Mouse (Mus musculus) liver, adult 2 months (tissue): ENCODE results near the gene Tmem156.

Source experiments
- CTCF ChIP-seq: fragments of 200-500 bp; IDR thresholded peaks from 2 replicates; pipeline ENCODE4 v1.5.1; 2011; ENCODE audit warnings: low read depth, low read length, control low read depth
- POLR2A ChIP-seq: fragments of 200-500 bp; IDR thresholded peaks from 2 replicates; pipeline ENCODE4 v1.6.1; 2011; ENCODE audit warnings: low read length, control low read depth; ENCODE audit not compliant: insufficient read depth; ENCODE audit errors: extremely low read depth

DNA sequence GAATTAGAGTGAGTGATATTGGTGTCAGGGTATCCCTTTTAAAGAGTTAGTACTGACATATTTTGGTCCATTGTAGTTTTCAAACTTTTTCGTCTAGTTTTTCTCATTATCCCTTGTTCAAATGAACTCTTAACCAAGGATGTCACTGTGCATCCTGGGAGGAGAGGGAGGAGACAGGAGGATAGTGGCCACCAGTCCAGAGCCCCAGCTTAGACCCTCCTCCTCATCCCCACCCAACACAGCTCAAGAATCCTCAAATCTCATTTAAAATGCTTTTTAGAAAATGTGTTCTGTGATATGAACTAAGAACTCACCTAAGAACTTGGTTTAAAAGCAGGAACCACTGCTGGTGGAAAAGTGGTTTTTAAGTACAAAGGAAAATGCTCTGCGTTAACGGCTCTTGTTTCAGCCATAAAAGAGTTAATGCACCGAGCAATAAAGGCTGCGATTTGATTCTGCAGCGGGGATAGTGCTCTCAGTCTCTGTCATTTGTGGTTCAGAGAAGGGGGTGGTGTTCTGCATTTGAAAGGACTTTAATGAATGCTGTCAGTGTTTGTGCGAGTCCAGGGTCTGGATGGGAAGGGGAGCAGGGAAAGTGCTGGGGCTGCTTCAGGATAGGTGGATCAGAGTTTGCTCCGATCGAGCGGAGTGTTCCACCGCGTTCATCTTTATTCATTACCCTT is 38.7 kb upstream of the Tmem156 start:
- TF ChIP-seq CTCF, result no peak
- no peak for TF ChIP-seq POLR2A
